Mouse (Mus musculus): ENCODE measurements around the gene Mcpt8. TPM values are rescaled to one million over a fixed set of nuclear protein-coding genes. Genes with fewer than 3 reads are reported as not detected.
"Not testable (repeated sequence)": the region's sequence is repeated elsewhere in the genome, so short reads cannot be mapped to it uniquely, and the experiment has no call there.

The Mcpt8 gene
- polyA plus RNA-seq, 1 experiment from 2014 or later: 1.1 TPM

GRCm38 (mm10) chr14:56097597-56097996 is 12.5 kb upstream of the Mcpt8 start:
- Histone ChIP-seq H3K4me2 (no peak overlapping the region), H3K4me3 (no peak overlapping the region), H3K9me3 (no peaks in the 10 kb centered on the region), H3K27me3 (no peaks in the 10 kb centered on the region), H3K9ac (no peak overlapping the region), H3K36me3 (no peaks in the 10 kb centered on the region), H3K27ac (no peak overlapping the region), H3K4me1 (no peaks in the 10 kb centered on the region)
- 72% methylated on average over 1 of the region's 1 CpGs for WGBS
- ATAC-seq (ENCODE audit: borderline replicate concordance, extremely low read depth, low FRiP score, low TSS enrichment): no peak

GRCm38 (mm10) chr14:56093353-56093752 is 8.3 kb upstream of the Mcpt8 start:
- 61% methylated on average over 2 of the region's 2 CpGs for WGBS
- no peak overlapping the region for H3K27ac ChIP-seq
- H3K9me3 ChIP-seq: no peaks in the 10 kb centered on the region
- no peaks in the 10 kb centered on the region for H3K4me1 ChIP-seq
- H3K9ac ChIP-seq: no peak overlapping the region
- ATAC-seq (ENCODE audit: borderline replicate concordance, extremely low read depth, low FRiP score, low TSS enrichment): no peak
- no peaks in the 10 kb centered on the region for H3K36me3 ChIP-seq
- H3K27me3 ChIP-seq: no peaks in the 10 kb centered on the region
- no peak overlapping the region for H3K4me2 ChIP-seq
- no peak overlapping the region for H3K4me3 ChIP-seq

- no peaks in the 10 kb centered on the region for H3K9me3 ChIP-seq
- H3K4me2 ChIP-seq: no peak overlapping the region
- H3K27ac ChIP-seq: no peak overlapping the region
- 61% methylated on average over 3 of the region's 3 CpGs for WGBS
- H3K9ac ChIP-seq: no peak overlapping the region
- H3K27me3 ChIP-seq: no peaks in the 10 kb centered on the region
- no peaks in the 10 kb centered on the region for H3K4me1 ChIP-seq
- H3K4me3 ChIP-seq: no peak overlapping the region
- no peak for ATAC-seq (ENCODE audit: borderline replicate concordance, extremely low read depth, low FRiP score, low TSS enrichment)
- H3K36me3 ChIP-seq: no peaks in the 10 kb centered on the region
Measured at GRCm38 (mm10) chr14:56086711-56087110, 1.6 kb upstream of the Mcpt8 start.

GRCm38 (mm10) chr14:56082016-56082415 is 3.1 kb downstream of the Mcpt8 start:
- Histone ChIP-seq H3K4me3 (no peak overlapping the region), H3K4me2 (no peak overlapping the region), H3K9me3 (no peaks in the 10 kb centered on the region), H3K36me3 (no peaks in the 10 kb centered on the region), H3K9ac (no peak overlapping the region), H3K27ac (no peak overlapping the region), H3K27me3 (no peaks in the 10 kb centered on the region), H3K4me1 (no peaks in the 10 kb centered on the region)
- WGBS: 83% methylated on average over 4 of the region's 4 CpGs
- no peak for ATAC-seq (ENCODE audit: borderline replicate concordance, extremely low read depth, low FRiP score, low TSS enrichment)

- WGBS: 71% methylated on average over 3 of the region's 3 CpGs
Measured at GRCm38 (mm10) chr14:56062213-56062612, 22.9 kb downstream of the Mcpt8 start, which contains the start of gene Mcpt4. Mcpt4 (minus strand) TSS chr14:56062313.

GRCm38 (mm10) chr14:56057722-56058121 is 27.4 kb downstream of the Mcpt8 start:
- Histone ChIP-seq H3K27ac (no peak overlapping the region), H3K9me3 (no peaks in the 10 kb centered on the region), H3K4me1 (no peaks in the 10 kb centered on the region), H3K4me2 (no peak overlapping the region), H3K27me3 (no peaks in the 10 kb centered on the region), H3K4me3 (no peak overlapping the region), H3K36me3 (no peaks in the 10 kb centered on the region), H3K9ac (no peak overlapping the region)
- no peak for ATAC-seq (ENCODE audit: borderline replicate concordance, extremely low read depth, low FRiP score, low TSS enrichment)
- WGBS: 73% methylated on average over 4 of the region's 4 CpGs

More at GRCm38 (mm10) chr14:56062213-56062612, 22.9 kb downstream of the Mcpt8 start, which contains the start of gene Mcpt4:
- H3K4me3 ChIP-seq; H3K4me2 ChIP-seq; H3K27ac ChIP-seq; H3K9me3 ChIP-seq; H3K4me1 ChIP-seq; H3K36me3 ChIP-seq; H3K27me3 ChIP-seq; ATAC-seq (ENCODE audit: borderline replicate concordance, extremely low read depth, low FRiP score, low TSS enrichment); H3K9ac ChIP-seq: not testable (repeated sequence)

- no peak overlapping the region for H3K9ac ChIP-seq
- no peaks in the 10 kb centered on the region for H3K9me3 ChIP-seq
- 57% methylated on average over 3 of the region's 3 CpGs for whole genome bisulfite sequencing
- no peak overlapping the region for H3K4me3 ChIP-seq
- ATAC-seq (ENCODE audit: borderline replicate concordance, extremely low read depth, low FRiP score, low TSS enrichment): no peak
- no peak overlapping the region for H3K27ac ChIP-seq
- no peaks in the 10 kb centered on the region for H3K4me1 ChIP-seq
- no peaks in the 10 kb centered on the region for H3K36me3 ChIP-seq
- H3K4me2 ChIP-seq: no peak overlapping the region
- H3K27me3 ChIP-seq: no peaks in the 10 kb centered on the region
Measured at GRCm38 (mm10) chr14:56055408-56055807, 29.7 kb downstream of the Mcpt8 start.

GRCm38 (mm10) chr14:56041792-56042191 is 43.3 kb downstream of the Mcpt8 start, which contains the start of gene Mcpt2:
Mcpt2 (plus strand) TSS chr14:56042041.
- H3K9ac ChIP-seq; H3K27ac ChIP-seq; H3K4me1 ChIP-seq; ATAC-seq (ENCODE audit: borderline replicate concordance, extremely low read depth, low FRiP score, low TSS enrichment); H3K36me3 ChIP-seq; H3K27me3 ChIP-seq; H3K9me3 ChIP-seq; H3K4me2 ChIP-seq; H3K4me3 ChIP-seq: not testable (repeated sequence)
- WGBS: 73% methylated on average over 1 of the region's 1 CpGs

- H3K9me3 ChIP-seq: no peaks in the 10 kb centered on the region
- WGBS: 41% methylated on average over 2 of the region's 2 CpGs
- no peak for ATAC-seq (ENCODE audit: borderline replicate concordance, extremely low read depth, low FRiP score, low TSS enrichment)
- H3K36me3 ChIP-seq: no peaks in the 10 kb centered on the region
- H3K9ac ChIP-seq: no peak overlapping the region
- no peak overlapping the region for H3K4me3 ChIP-seq
- no peak overlapping the region for H3K27ac ChIP-seq
- H3K27me3 ChIP-seq: no peaks in the 10 kb centered on the region
- no peaks in the 10 kb centered on the region for H3K4me1 ChIP-seq
- H3K4me2 ChIP-seq: no peak overlapping the region
Measured at GRCm38 (mm10) chr14:56034433-56034832, 50.6 kb downstream of the Mcpt8 start.

Small RNA genes within 50 kb of the gene (microRNA-seq; reads per million reads assigned to microRNA genes)
- not detected for gene Mir6949

Other genes starting within 250 kb of the Mcpt8 start
- gene Nynrin, start 231.3 kb downstream of the Mcpt8 start, polyA plus RNA-seq (2015; fragmentation: Nextera tagmentation; extraction: Ambion mirVana): 19.5 and 19.7 TPM in 2 replicates
- gene Cbln3, start 200.9 kb downstream of the Mcpt8 start, polyA plus RNA-seq (2015; fragmentation: Nextera tagmentation; extraction: Ambion mirVana): 0.88 and 1.2 TPM in 2 replicates
- gene Khnyn, start 200.3 kb downstream of the Mcpt8 start, polyA plus RNA-seq (2015; fragmentation: Nextera tagmentation; extraction: Ambion mirVana): 18.3 and 18.8 TPM in 2 replicates
- 51.8 and 52.9 TPM in 2 replicates for gene Sdr39u1, start 185.0 kb downstream of the Mcpt8 start, polyA plus RNA-seq (2015; fragmentation: Nextera tagmentation; extraction: Ambion mirVana)
- 4.3 and 5.9 TPM in 2 replicates for gene Cma1, start 140.6 kb downstream of the Mcpt8 start, polyA plus RNA-seq (2015; fragmentation: Nextera tagmentation; extraction: Ambion mirVana)
- not detected in 2 replicates for gene Cma2, start 134.3 kb downstream of the Mcpt8 start, polyA plus RNA-seq (2015; fragmentation: Nextera tagmentation; extraction: Ambion mirVana)
- not detected in 2 replicates for gene Mcpt1, start 67.3 kb downstream of the Mcpt8 start, polyA plus RNA-seq (2015; fragmentation: Nextera tagmentation; extraction: Ambion mirVana)
- not detected in 2 replicates for gene Mcpt9, start 54.8 kb downstream of the Mcpt8 start, polyA plus RNA-seq (2015; fragmentation: Nextera tagmentation; extraction: Ambion mirVana)
- gene Mcpt2, start 43.2 kb downstream of the Mcpt8 start, polyA plus RNA-seq (2015; fragmentation: Nextera tagmentation; extraction: Ambion mirVana): not detected in 2 replicates
- gene Mcpt4, start 23.0 kb downstream of the Mcpt8 start, polyA plus RNA-seq (2015; fragmentation: Nextera tagmentation; extraction: Ambion mirVana): 0.14 and 0.40 TPM in 2 replicates
- gene Ctsg, start 17.3 kb upstream of the Mcpt8 start, polyA plus RNA-seq (2015; fragmentation: Nextera tagmentation; extraction: Ambion mirVana): not detected in 2 replicates
- gene Gzme, start 35.4 kb upstream of the Mcpt8 start, polyA plus RNA-seq (2015; fragmentation: Nextera tagmentation; extraction: Ambion mirVana): not detected in 2 replicates
- gene Gzmd, start 47.3 kb upstream of the Mcpt8 start, polyA plus RNA-seq (2015; fragmentation: Nextera tagmentation; extraction: Ambion mirVana): not detected in 2 replicates
- gene Gzmg, start 74.3 kb upstream of the Mcpt8 start, polyA plus RNA-seq (2015; fragmentation: Nextera tagmentation; extraction: Ambion mirVana): not detected in 2 replicates
- not detected in 2 replicates for gene Gzmn, start 89.3 kb upstream of the Mcpt8 start, polyA plus RNA-seq (2015; fragmentation: Nextera tagmentation; extraction: Ambion mirVana)
- not detected in 2 replicates for gene Gzmf, start 126.1 kb upstream of the Mcpt8 start, polyA plus RNA-seq (2015; fragmentation: Nextera tagmentation; extraction: Ambion mirVana)
- not detected in 2 replicates for gene Gzmc, start 149.4 kb upstream of the Mcpt8 start, polyA plus RNA-seq (2015; fragmentation: Nextera tagmentation; extraction: Ambion mirVana)
- 1.2 and 1.6 TPM in 2 replicates for gene Gzmb, start 177.0 kb upstream of the Mcpt8 start, polyA plus RNA-seq (2015; fragmentation: Nextera tagmentation; extraction: Ambion mirVana)

Measured in lung, embryonic 15.5 days (tissue).